Mouse (Mus musculus) olfactory bulb, adult 2 months (tissue): ENCODE results near the gene Hs6st1.

Source experiments
- CTCF ChIP-seq: fragments of 200-500 bp; IDR thresholded peaks from 2 replicates; pipeline ENCODE4 v1.5.1; 2012; ENCODE audit warnings: low read depth, mild to moderate bottlenecking, low read length, moderate library complexity; ENCODE audit not compliant: insufficient read depth
- POLR2A ChIP-seq: fragments of 200-500 bp; IDR thresholded peaks from 2 replicates; pipeline ENCODE4 v1.6.1; 2012; ENCODE audit warnings: mild to moderate bottlenecking, low read depth, low read length, moderate library complexity; ENCODE audit not compliant: insufficient read depth

DNA sequence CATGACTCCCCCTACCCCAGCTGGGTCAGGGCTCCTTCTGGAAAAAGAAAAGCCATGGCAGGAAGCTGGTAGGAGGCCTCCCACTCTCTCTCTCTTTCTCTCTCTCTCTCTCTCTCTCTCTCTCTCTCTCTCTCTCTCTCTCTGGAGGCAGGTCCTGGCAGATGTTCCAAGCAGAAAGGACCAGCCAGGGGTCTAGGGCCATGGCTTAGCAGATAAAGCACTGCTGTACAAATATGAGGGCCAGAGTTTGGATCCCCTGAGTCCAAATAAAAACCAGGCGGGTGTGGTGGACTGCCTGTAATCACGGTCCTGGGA, 4.6 kb upstream of the Hs6st1 start:
- no peak for TF ChIP-seq CTCF
- TF ChIP-seq POLR2A, result no peak
